Mouse (Mus musculus): ENCODE data around the gene Gp9.

DNA sequence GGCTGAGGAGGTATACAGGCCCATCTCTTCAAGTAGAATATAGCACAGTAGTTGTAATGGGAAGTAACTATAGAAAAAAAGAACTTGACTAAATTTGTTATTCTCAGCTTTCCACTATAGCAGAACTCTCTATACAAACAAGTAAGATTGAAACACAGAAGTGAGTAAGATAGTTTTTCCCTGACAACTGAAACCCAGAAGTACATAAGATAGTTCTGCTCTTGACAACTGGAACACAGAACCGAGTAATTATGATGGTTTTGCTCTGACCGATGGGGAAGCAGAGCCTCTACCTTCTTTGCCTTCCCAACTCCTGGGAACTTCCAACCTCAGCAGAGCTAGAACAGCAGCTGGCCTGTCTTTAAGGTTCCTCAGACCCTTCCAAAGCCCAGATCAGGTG lies 31.3 kb downstream of the Gp9 start:
- TF ChIP-seq CTCF (IDR thresholded peaks at IDR 0.05; ENCODE audit: insufficient read depth, low read length): no peak
- no peak for TF ChIP-seq POLR2A (IDR thresholded peaks at IDR 0.05; ENCODE audit: borderline replicate concordance, extremely low read depth, low read depth, low read length)

Measured in lung, adult 2 months (tissue).